16 mouse cellular contexts compared by ENCODE assay signal in genomic region chr11:19333908-19334487, GRCm38 (mm10).
"Had no signal": no experiment of that assay in that cellular context is flagged by ENCODE, and none has a peak within 500 bp of the region (broad histone marks: within the 10 kb centered on the region; RNA-seq: fewer than 3 reads in every experiment).

No protein-coding gene starts in this region.

- H3K9ac ChIP-seq: liver, embryonic 12.5 days; liver, embryonic 14.5 days; lung, embryonic 14.5 days; midbrain, embryonic 12.5 days; midbrain, embryonic 15.5 days; neural tube, embryonic 12.5 days had no signal

- DNase-seq: lung, adult 18-20 months; lung, embryonic 14.5 days; lung, postnatal 10 days; lung, postnatal 4 days; right cerebral cortex, postnatal 25 days; right cerebral cortex, postnatal 4 days; spleen, adult 18-20 months; thymus, adult 18-20 months; thymus, postnatal 14 days; thymus, postnatal 36 days had no signal

- ATAC-seq: liver, embryonic 12.5 days; midbrain, embryonic 15.5 days had no signal

- H3K27me3 ChIP-seq: liver, embryonic 12.5 days; megakaryocyte, embryonic 14.5 days; midbrain, embryonic 12.5 days; midbrain, embryonic 15.5 days; neural tube, embryonic 12.5 days had no signal

- H3K27ac ChIP-seq: liver, embryonic 12.5 days; liver, embryonic 14.5 days; midbrain, embryonic 12.5 days; midbrain, embryonic 15.5 days; neural tube, embryonic 12.5 days had no signal

- H3K4me1 ChIP-seq: liver, embryonic 12.5 days; megakaryocyte, embryonic 14.5 days; midbrain, embryonic 12.5 days; midbrain, embryonic 15.5 days; neural tube, embryonic 12.5 days had no signal

- H3K9me3 ChIP-seq: liver, embryonic 12.5 days; midbrain, embryonic 12.5 days; midbrain, embryonic 15.5 days; neural tube, embryonic 12.5 days had no signal

- H3K4me3 ChIP-seq: liver, embryonic 12.5 days; megakaryocyte, embryonic 14.5 days; midbrain, embryonic 12.5 days; midbrain, embryonic 15.5 days; neural tube, embryonic 12.5 days had no signal

- H3K36me3 ChIP-seq: liver, embryonic 12.5 days; midbrain, embryonic 12.5 days; midbrain, embryonic 15.5 days; neural tube, embryonic 12.5 days had no signal

- H3K4me2 ChIP-seq: liver, embryonic 12.5 days; lung, embryonic 14.5 days; midbrain, embryonic 12.5 days; midbrain, embryonic 15.5 days; neural tube, embryonic 12.5 days had no signal
